Mouse (Mus musculus) kidney, embryonic 14.5 days (tissue): ENCODE data around the gene Pola2. TPM values are rescaled to one million over a fixed set of nuclear protein-coding genes. Genes with fewer than 3 reads are reported as not detected.
A peak's percentile ranks its signal among the peaks of the same experiment; 100 is the strongest.

Experiments
- ATAC-seq: fragments of 200-750 bp; cut with Nextera tagmentation; 2 replicates; pipeline ENCODE4 v1.8.0; 2017; ENCODE audit warnings: moderate number of reproducible peaks, mild to moderate bottlenecking, moderate TSS enrichment, moderate library complexity; ENCODE audit not compliant: low FRiP score, low TSS enrichment
- H3K27ac ChIP-seq: fragments of 300-500 bp; sonication (generic); 2 replicates; pipeline ENCODE4 v1.5.1; 2014; ENCODE audit warnings: low read depth, mild to moderate bottlenecking, low read length, moderate library complexity, mixed read lengths
- H3K27me3 ChIP-seq: fragments of 300-500 bp; sonication (generic); 2 replicates; pipeline ENCODE4 v1.6.1; 2014; ENCODE audit warnings: mild to moderate bottlenecking, low read length; ENCODE audit not compliant: control insufficient read depth, insufficient read depth
- H3K36me3 ChIP-seq: fragments of 300-500 bp; sonication (generic); 2 replicates; pipeline ENCODE4 v1.6.1; 2014; ENCODE audit warnings: low read length, mixed read lengths; ENCODE audit not compliant: control insufficient read depth, insufficient read depth
- H3K4me1 ChIP-seq: fragments of 300-500 bp; sonication (generic); 2 replicates; pipeline ENCODE4 v1.6.1; 2014; ENCODE audit warnings: low read length, mixed read lengths; ENCODE audit not compliant: control insufficient read depth, insufficient read depth
- H3K4me2 ChIP-seq: fragments of 300-500 bp; sonication (generic); replicated peaks from 2 replicates; pipeline ENCODE4 v1.6.1; 2014; ENCODE audit warnings: low read depth, mild to moderate bottlenecking, low read length
- H3K4me3 ChIP-seq: fragments of 300-500 bp; sonication (generic); 2 replicates; pipeline ENCODE4 v1.5.1; 2014; ENCODE audit warnings: mild to moderate bottlenecking, low read length
- H3K9ac ChIP-seq: fragments of 300-500 bp; sonication (generic); 2 replicates; pipeline ENCODE4 v1.6.1; 2014; ENCODE audit warnings: low read depth, mild to moderate bottlenecking, low read length, moderate library complexity
- H3K9me3 ChIP-seq: fragments of 300-500 bp; sonication (generic); 2 replicates; pipeline ENCODE4 v1.6.1; 2016; ENCODE audit warnings: low read length; ENCODE audit not compliant: control insufficient read depth
- WGBS: fragments of 180-500 bp; shearing (Covaris S2); extraction: QIAGEN DNeasy Blood & Tissue Kit; methylation state at CpG from one replicate; pipeline ENCODE4 v1.1.7; 2014; 5-methylcytosine and 5-hydroxymethylcytosine counted together
- polyA plus RNA-seq: library from polyadenylated mRNA; unstranded; fragments of >200 nt; fragmentation: Nextera tagmentation; extraction: Ambion mirVana; gene quantifications from 2 replicates; pipeline ENCODE4 v1.2.1, GENCODE M21; 2014

Pola2 gene
- polyA plus RNA-seq, 1 experiment from 2014 or later = 95.3 TPM

DNA sequence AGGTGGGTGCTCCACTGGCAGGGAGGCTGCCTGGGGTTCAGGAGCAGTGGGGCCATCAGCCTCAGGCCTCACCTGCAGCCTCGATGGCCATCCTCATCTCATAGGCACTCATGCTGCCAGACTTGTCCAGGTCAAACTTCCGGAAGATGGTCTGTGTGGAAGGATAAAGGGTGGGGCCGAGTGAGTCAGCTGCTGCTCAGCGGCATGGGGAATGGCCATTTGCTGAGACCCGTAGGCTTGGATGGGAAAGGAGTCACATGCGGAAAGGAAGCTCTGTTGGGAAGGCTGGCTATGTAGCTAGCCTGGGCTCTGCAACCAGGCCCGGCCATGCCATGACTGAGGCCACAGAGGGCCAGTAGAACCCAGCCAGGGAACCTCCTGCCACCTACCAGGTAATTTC lies 27.5 kb upstream of the Pola2 start:
- Histone ChIP-seq H3K4me1 (peaks cover 8% of the 10 kb centered on the region), H3K9me3 (no peaks in the 10 kb centered on the region), H3K27ac (no peak overlapping the region), H3K36me3 (no peaks in the 10 kb centered on the region), H3K27me3 (no peaks in the 10 kb centered on the region), H3K9ac (no peak overlapping the region), H3K4me2 (no peak overlapping the region), H3K4me3 (no peak overlapping the region)
- no peak for ATAC-seq
- WGBS = 83% methylated on average over 7 of the region's 7 CpGs

DNA sequence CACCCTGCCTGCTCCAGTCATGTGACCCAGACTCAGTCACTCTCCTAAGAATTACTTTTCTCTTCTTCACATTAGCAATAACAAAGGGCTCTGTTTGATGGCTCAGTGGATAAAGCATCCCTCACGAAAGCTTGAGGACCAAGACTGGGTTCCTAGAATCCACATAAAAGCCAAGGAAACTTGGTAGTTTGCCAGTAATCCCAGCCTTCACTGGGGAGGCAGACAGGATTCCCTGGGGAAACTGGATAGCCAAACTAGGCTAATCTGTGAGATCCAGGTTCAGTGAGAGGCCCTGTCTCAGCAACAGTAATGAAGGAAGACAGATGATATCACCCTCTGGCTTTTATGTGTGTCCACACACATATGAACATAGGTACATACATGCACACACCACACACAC lies 26.9 kb upstream of the Pola2 start:
- no peaks in the 10 kb centered on the region for H3K36me3 ChIP-seq
- H3K4me3 ChIP-seq = no peak overlapping the region
- H3K4me2 ChIP-seq = no peak overlapping the region
- H3K4me1 ChIP-seq = peaks cover 8% of the 10 kb centered on the region
- H3K27ac ChIP-seq = no peak overlapping the region
- H3K9me3 ChIP-seq = no peaks in the 10 kb centered on the region
- no peak for ATAC-seq
- no peak overlapping the region for H3K9ac ChIP-seq
- H3K27me3 ChIP-seq = no peaks in the 10 kb centered on the region
- 82% methylated on average over 1 of the region's 1 CpGs for WGBS

DNA sequence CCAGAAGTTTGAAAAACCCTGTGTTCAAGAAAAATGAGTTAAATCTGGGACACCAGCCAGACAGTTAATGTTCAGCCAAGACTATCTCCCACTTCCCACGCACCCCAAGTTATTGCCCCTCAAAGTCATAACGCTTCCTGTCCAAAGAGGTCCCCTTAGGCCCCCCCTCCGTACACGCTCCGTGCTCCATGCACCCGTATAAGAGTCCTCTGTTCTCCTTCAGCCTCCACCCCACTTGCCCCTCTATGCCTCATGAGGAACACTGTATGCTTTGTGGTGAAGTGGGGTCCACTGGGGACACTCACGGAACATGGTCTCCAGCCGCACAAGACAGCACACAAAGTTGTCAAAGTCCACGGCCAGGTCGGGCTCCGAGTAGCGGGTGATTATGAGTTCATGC lies 26.0 kb upstream of the Pola2 start:
- ATAC-seq = no peak
- H3K9me3 ChIP-seq = no peaks in the 10 kb centered on the region
- H3K36me3 ChIP-seq = no peaks in the 10 kb centered on the region
- no peak overlapping the region for H3K4me3 ChIP-seq
- no peak overlapping the region for H3K27ac ChIP-seq
- H3K4me2 ChIP-seq = no peak overlapping the region
- WGBS = 86% methylated on average over 12 of the region's 12 CpGs
- no peak overlapping the region for H3K9ac ChIP-seq
- peaks cover 8% of the 10 kb centered on the region for H3K4me1 ChIP-seq
- H3K27me3 ChIP-seq = no peaks in the 10 kb centered on the region

DNA sequence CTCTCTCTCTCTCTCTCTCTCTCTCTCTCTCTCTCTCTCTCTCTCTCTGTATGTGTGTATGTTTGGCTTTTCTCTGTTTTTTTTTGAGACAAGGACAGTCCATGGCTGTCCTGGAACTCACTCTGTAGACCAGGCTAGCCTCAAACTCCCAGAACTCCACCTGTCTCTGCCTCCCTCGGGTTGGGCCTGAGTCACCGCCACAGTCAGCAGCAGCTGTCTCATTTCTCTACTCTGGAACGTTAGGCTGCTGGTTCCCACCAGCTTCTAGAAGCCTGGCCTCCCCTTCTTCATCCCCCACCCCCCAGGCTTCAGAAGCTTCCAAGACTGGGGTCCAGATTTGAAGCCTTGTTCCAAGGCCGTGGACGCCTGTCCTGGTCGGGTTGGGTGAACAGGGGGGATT lies 25.6 kb upstream of the Pola2 start:
- no peaks in the 10 kb centered on the region for H3K9me3 ChIP-seq
- ATAC-seq = no peak
- H3K4me3 ChIP-seq = no peak overlapping the region
- WGBS = 61% methylated on average over 6 of the region's 6 CpGs
- peaks cover 8% of the 10 kb centered on the region for H3K4me1 ChIP-seq
- no peak overlapping the region for H3K4me2 ChIP-seq
- no peaks in the 10 kb centered on the region for H3K27me3 ChIP-seq
- no peak overlapping the region for H3K27ac ChIP-seq
- no peak overlapping the region for H3K9ac ChIP-seq
- no peaks in the 10 kb centered on the region for H3K36me3 ChIP-seq

DNA sequence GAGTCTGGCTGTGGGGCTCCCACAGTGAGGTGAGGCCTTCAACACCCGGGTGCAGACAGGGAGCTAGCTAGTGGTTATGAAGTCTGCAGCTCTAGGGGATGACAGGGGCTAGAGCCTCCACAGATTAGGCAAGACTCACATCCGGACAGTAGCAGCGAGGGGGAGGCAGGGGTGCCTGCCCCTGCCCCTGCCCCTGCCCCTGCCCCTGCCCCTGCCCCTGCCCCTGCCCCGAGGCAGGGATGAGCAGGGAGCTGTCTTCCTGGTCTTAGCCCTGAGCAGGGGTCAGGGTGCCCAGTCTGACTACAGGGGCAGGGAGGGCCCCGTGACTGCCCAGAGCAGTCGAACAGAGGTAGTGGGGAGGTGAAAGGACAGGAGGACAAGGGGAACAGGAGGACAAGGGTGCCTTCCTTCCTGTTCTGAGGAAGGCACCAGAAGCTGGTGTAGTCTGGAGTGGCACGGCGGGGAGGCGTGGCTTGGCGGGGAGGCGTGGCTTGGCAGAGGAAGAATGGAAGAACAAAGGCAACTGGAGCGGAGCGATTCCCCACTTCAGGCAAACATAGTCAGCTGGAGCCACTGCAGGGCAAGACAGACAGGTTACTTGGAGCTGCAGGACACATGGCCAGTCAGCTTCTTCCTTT lies 24.9 kb upstream of the Pola2 start:
- peak; percentile 83 for ATAC-seq
- Histone ChIP-seq H3K27me3 (no peaks in the 10 kb centered on the region), H3K9me3 (no peaks in the 10 kb centered on the region), H3K9ac (peak overlapping the region; percentile 50), H3K4me2 (peak overlapping the region; percentile 32; the same call in 1 of the 2 replicates), H3K4me3 (no peak overlapping the region), H3K36me3 (no peaks in the 10 kb centered on the region), H3K27ac (0 out of 2 replicates have a peak overlapping the region, but pooled peaks have one; percentile 24), H3K4me1 (peaks cover 8% of the 10 kb centered on the region)
- 1% methylated on average over 13 of the region's 13 CpGs for WGBS

DNA sequence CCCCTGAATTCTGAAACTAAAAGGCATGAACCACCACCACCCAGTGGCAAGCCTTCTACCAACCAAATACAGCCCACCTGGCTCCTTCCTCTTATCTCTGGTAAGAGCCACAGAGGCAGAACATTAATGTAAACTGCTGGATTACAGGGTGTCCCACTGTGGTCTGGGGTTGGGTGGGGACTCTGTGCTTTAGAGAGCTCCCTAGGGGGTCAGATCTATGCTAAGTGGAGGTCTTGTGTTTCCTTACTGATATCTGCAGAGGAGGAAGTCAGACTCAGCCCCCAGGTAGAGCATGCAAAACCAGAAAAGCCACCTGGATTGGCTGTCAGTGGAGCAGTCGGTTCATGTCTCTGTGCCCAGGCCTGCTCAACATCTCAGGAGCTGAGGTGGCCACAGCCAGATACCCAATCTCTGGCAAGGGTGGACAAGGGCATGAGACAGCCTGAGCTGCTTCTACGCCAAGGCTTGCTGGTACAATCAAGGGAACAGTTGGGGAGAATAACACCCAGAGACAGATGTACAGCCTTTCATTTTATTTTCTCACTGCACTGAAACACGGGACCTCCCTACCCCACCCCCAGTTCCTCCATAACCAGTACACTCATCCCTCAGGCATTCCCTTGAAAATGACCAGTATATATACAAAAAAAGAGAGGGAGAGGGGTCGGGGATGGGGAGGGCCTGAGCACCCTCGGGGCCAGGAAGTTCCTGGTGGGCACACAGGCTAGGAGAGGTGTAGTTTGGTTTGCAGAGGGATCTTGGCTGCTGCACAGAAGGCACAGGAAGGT lies 24.2 kb upstream of the Pola2 start:
- Histone ChIP-seq H3K27ac (0 out of 2 replicates have a peak overlapping the region, but pooled peaks have one; percentile 59), H3K4me2 (no peak overlapping the region), H3K9ac (peak overlapping the region; percentile 50; the same call in 1 of the 2 replicates), H3K27me3 (no peaks in the 10 kb centered on the region), H3K4me3 (no peak overlapping the region), H3K36me3 (no peaks in the 10 kb centered on the region), H3K9me3 (no peaks in the 10 kb centered on the region), H3K4me1 (peaks cover 8% of the 10 kb centered on the region)
- no peak for ATAC-seq
- WGBS = 59% methylated on average over 5 of the region's 5 CpGs

DNA sequence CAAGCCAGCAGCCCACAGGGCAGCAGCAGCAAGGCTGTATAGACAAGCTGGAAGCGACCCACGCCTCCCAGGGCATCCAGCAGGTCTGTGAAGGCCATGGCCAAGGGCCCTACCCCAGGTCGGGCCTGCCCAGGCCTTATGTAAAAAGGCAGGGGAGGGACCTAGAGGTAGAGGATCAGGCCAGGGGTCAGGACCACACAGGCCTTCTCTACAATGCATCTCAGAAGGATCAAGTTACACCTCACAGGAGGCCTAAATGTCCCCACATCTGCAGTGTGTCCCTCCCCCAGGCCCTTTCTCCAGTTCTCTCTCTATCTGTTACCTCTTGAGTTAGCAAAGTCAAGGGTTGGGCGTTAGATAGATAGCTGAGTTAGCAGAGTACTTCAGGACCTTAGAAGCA lies 22.0 kb upstream of the Pola2 start, which contains the start of gene Slc22a20:
Gene Slc22a20 (minus strand): TSS at position 101 of the 400 bp plus-strand sequence.
- no peak within 1 kb of the TSS for H3K27ac ChIP-seq
- WGBS = 21% methylated on average over 4 of the region's 4 CpGs
- ATAC-seq = no peak

DNA sequence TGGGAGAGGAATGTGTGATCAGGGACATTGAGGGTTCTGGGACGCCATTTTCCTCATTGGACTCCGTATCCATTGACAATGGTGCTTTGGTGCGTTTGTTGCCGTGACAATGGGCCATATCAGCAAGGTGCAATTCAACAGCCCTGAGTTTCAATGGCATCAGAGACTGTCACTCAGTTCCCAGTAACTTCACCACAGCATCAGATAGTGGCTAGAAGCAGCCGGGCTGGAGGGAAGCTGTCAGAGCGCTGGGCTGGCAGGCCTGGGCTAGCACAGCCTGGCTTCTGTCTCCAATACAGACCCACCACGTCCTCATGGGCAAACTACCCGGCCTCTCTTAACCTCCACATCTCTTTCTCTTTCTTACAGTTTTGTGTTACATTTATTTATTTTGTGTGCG lies 16.5 kb upstream of the Pola2 start:
- no peaks in the 10 kb centered on the region for H3K36me3 ChIP-seq
- H3K4me1 ChIP-seq = no peaks in the 10 kb centered on the region
- H3K27me3 ChIP-seq = no peaks in the 10 kb centered on the region
- no peak overlapping the region for H3K27ac ChIP-seq
- H3K9me3 ChIP-seq = no peaks in the 10 kb centered on the region
- no peak for ATAC-seq
- 77% methylated on average over 9 of the region's 9 CpGs for WGBS
- no peak overlapping the region for H3K4me2 ChIP-seq
- H3K4me3 ChIP-seq = no peak overlapping the region
- H3K9ac ChIP-seq = no peak overlapping the region

More for the DNA sequence above, 22.0 kb upstream of the Pola2 start, which contains the start of gene Slc22a20:
- Histone ChIP-seq H3K4me1 (peaks cover 8% of the 10 kb centered on the region), H3K9ac (no peak within 1 kb of the TSS), H3K9me3 (no peaks in the 10 kb centered on the region), H3K4me3 (no peak within 1 kb of the TSS), H3K4me2 (no peak within 1 kb of the TSS), H3K36me3 (no peaks in the 10 kb centered on the region), H3K27me3 (no peaks in the 10 kb centered on the region)

DNA sequence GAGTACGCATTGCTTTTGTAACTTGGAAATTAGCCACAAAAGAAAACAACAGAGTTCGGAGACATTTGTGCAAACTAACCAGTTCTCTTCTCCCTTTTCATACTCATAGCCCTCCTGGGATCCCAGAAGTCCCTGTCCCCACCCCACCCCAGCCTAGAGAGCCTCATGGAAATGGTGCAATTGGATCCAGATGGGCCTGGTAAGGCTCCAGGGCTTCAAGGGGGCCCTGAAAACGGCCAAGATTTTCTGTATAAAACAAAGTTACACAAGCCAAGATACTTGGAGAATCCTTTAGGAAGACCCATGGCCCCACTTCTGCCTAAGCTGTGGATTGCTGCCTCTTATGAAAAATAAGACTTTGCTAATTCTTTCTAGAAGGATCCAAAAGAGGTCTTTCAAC lies 13.7 kb upstream of the Pola2 start:
- H3K4me1 ChIP-seq = no peaks in the 10 kb centered on the region
- no peaks in the 10 kb centered on the region for H3K27me3 ChIP-seq
- H3K4me3 ChIP-seq = no peak overlapping the region
- no peak for ATAC-seq
- H3K4me2 ChIP-seq = no peak overlapping the region
- H3K9ac ChIP-seq = no peak overlapping the region
- WGBS = 76% methylated on average over 3 of the region's 3 CpGs
- H3K27ac ChIP-seq = no peak overlapping the region
- no peaks in the 10 kb centered on the region for H3K9me3 ChIP-seq
- H3K36me3 ChIP-seq = no peaks in the 10 kb centered on the region
